Mouse (Mus musculus) forebrain, embryonic 16.5 days (tissue): ENCODE results near the gene Gucy1b2. TPM values are rescaled to one million over a fixed set of nuclear protein-coding genes. Genes with fewer than 3 reads are reported as not detected.

Experiments used
- ATAC-seq: fragments of 200-750 bp; cut with Nextera tagmentation; 2 replicates; pipeline ENCODE4 v1.8.0; 2017; ENCODE audit warnings: mild to moderate bottlenecking, moderate library complexity
- H3K27ac ChIP-seq: fragments of 300-500 bp; sonication (generic); 2 replicates; pipeline ENCODE4 v1.5.1; 2014; ENCODE audit warnings: low read length, control low read depth
- H3K27me3 ChIP-seq: fragments of 300-500 bp; sonication (generic); replicated peaks from 2 replicates; pipeline ENCODE4 v1.6.1; 2014; ENCODE audit warnings: low read length; ENCODE audit not compliant: control insufficient read depth, insufficient read depth
- H3K36me3 ChIP-seq: fragments of 300-500 bp; sonication (generic); 2 replicates; pipeline ENCODE4 v1.6.1; 2014; ENCODE audit not compliant: control insufficient read depth, insufficient read depth
- H3K4me1 ChIP-seq: fragments of 300-500 bp; sonication (generic); replicated peaks from 2 replicates; pipeline ENCODE4 v1.6.1; 2014; ENCODE audit warnings: low read length; ENCODE audit not compliant: control insufficient read depth, insufficient read depth
- H3K4me2 ChIP-seq: fragments of 300-500 bp; sonication (generic); 2 replicates; pipeline ENCODE4 v1.6.1; 2014; ENCODE audit warnings: mild to moderate bottlenecking, low read length, control low read depth
- H3K4me3 ChIP-seq: fragments of 300-500 bp; sonication (generic); replicated peaks from 2 replicates; pipeline ENCODE4 v1.5.1; 2014; ENCODE audit warnings: mild to moderate bottlenecking, low read length, control low read depth
- H3K9ac ChIP-seq: fragments of 300-500 bp; sonication (generic); replicated peaks from 2 replicates; pipeline ENCODE4 v1.6.1; 2014; ENCODE audit warnings: low read depth, low read length, control low read depth
- H3K9me3 ChIP-seq: fragments of 300-500 bp; sonication (generic); 2 replicates; pipeline ENCODE4 v1.6.1; 2016; ENCODE audit warnings: low read length; ENCODE audit not compliant: control insufficient read depth
- WGBS: fragments of 180-500 bp; shearing (Covaris S2); extraction: QIAGEN DNeasy Blood & Tissue Kit; methylation state at CpG from one replicate; pipeline ENCODE4 v1.1.7; 2014; 5-methylcytosine and 5-hydroxymethylcytosine counted together
- polyA plus RNA-seq: library from polyadenylated mRNA; unstranded; fragments of >200 nt; fragmentation: Nextera tagmentation; extraction: Ambion mirVana; gene quantifications from 2 replicates; pipeline ENCODE4 v1.2.1, GENCODE M21; 2015

Gene Gucy1b2
- polyA plus RNA-seq, 1 experiment from 2014 or later: 2.7 TPM

DNA sequence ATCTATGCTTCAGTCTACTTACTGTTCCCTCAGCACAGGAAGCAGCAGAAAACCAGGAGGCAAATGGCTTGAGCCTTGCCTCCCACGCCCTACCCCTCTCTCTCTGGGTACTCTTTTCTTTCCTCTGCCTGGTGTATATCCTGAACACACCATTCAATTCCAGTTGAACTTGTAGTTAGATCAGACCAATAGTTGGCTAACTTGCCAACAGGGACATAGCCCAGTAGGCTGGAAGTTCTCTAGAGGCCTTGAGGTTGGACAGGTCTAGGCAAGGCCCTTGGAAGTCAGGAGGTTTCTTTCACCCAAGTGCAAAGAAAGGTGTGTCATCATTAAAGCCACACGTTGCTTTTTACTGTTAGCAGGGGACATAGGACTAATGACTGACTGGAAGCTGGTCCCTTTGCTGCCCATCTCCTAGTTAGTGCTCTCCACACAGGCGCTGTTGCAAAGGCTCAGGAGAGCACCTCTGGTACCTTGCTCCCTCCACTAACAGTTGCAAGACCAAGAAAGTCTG lies 72.2 kb downstream of the Gucy1b2 start:
- no peak overlapping the region for H3K4me2 ChIP-seq
- H3K4me3 ChIP-seq: no peak overlapping the region
- no peaks in the 10 kb centered on the region for H3K27me3 ChIP-seq
- H3K9ac ChIP-seq: no peak overlapping the region
- ATAC-seq: no peak
- H3K4me1 ChIP-seq: peaks cover 5% of the 10 kb centered on the region
- H3K27ac ChIP-seq: no peak overlapping the region
- H3K9me3 ChIP-seq: peaks cover 3% of the 10 kb centered on the region; the same call in 1 of the 2 replicates
- H3K36me3 ChIP-seq: no peaks in the 10 kb centered on the region
- WGBS: 91% methylated on average over 3 of the region's 3 CpGs

GRCm38 (mm10) chr14:62383109-62383508 lies 73.0 kb downstream of the Gucy1b2 start:
- Histone ChIP-seq H3K27ac (no peak overlapping the region), H3K4me1 (no peaks in the 10 kb centered on the region), H3K36me3 (no peaks in the 10 kb centered on the region), H3K9me3 (peaks cover 3% of the 10 kb centered on the region; the same call in 1 of the 2 replicates), H3K9ac (no peak overlapping the region), H3K4me3 (no peak overlapping the region), H3K27me3 (no peaks in the 10 kb centered on the region), H3K4me2 (no peak overlapping the region)
- WGBS: 58% methylated on average over 3 of the region's 3 CpGs
- peak; percentile 72 for ATAC-seq

- Histone ChIP-seq H3K27me3 (no peaks in the 10 kb centered on the region), H3K4me3 (no peak overlapping the region), H3K4me1 (peaks cover 6% of the 10 kb centered on the region), H3K9ac (no peak overlapping the region), H3K27ac (no peak overlapping the region), H3K9me3 (no peaks in the 10 kb centered on the region; the same call in 1 of the 2 replicates), H3K36me3 (peaks cover 3% of the 10 kb centered on the region; the same call in 1 of the 2 replicates), H3K4me2 (no peak overlapping the region)
- WGBS: 64% methylated on average over 6 of the region's 6 CpGs
- ATAC-seq: no peak
These were observed 75.5 kb downstream of the Gucy1b2 start for GRCm38 (mm10) chr14:62380606-62381005.

GRCm38 (mm10) chr14:62379391-62379790 lies 76.7 kb downstream of the Gucy1b2 start:
- Histone ChIP-seq H3K9ac (no peak overlapping the region), H3K4me3 (no peak overlapping the region), H3K27ac (no peak overlapping the region), H3K9me3 (no peaks in the 10 kb centered on the region), H3K36me3 (peaks cover 3% of the 10 kb centered on the region; the same call in 1 of the 2 replicates), H3K4me1 (peaks cover 6% of the 10 kb centered on the region), H3K4me2 (no peak overlapping the region), H3K27me3 (no peaks in the 10 kb centered on the region)
- no peak for ATAC-seq
- WGBS: 98% methylated on average over 2 of the region's 2 CpGs

- Histone ChIP-seq H3K36me3 (peaks cover 3% of the 10 kb centered on the region; the same call in 1 of the 2 replicates), H3K4me2 (no peak overlapping the region), H3K27ac (peak overlapping the region; percentile 9; the same call in 1 of the 2 replicates), H3K9ac (no peak overlapping the region), H3K4me3 (no peak overlapping the region), H3K9me3 (no peaks in the 10 kb centered on the region), H3K4me1 (peaks cover 6% of the 10 kb centered on the region), H3K27me3 (no peaks in the 10 kb centered on the region)
- 79% methylated on average over 2 of the region's 2 CpGs for WGBS
- no peak for ATAC-seq
These were observed 80.0 kb downstream of the Gucy1b2 start for GRCm38 (mm10) chr14:62376115-62376514.

DNA sequence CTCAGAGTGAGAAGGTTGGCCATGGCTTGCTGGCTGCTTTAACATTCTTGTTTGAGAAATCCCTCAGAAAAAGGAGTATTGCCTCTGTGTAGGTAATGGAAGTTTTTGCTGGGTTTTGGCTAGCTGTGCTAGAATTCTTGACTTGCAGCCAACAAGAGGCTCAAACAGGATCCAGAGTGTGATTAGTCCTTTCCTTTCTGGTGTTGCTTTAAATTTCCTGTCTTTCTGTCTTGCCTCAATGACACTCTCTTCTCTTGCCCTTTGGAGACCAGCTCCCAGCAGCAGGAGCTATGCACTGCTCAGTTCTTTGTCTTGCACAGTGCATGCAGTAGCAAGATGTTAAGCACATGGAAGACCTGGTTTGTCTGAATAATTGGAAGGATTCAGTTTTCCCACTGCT lies 80.4 kb downstream of the Gucy1b2 start:
- Histone ChIP-seq H3K36me3 (peaks cover 3% of the 10 kb centered on the region; the same call in 1 of the 2 replicates), H3K9ac (no peak overlapping the region), H3K4me1 (peaks cover 6% of the 10 kb centered on the region), H3K9me3 (no peaks in the 10 kb centered on the region), H3K4me2 (no peak overlapping the region), H3K4me3 (no peak overlapping the region), H3K27me3 (no peaks in the 10 kb centered on the region), H3K27ac (peak overlapping the region; percentile 9; the same call in 1 of the 2 replicates)
- peak; percentile 45; the same call in 1 of the 2 replicates for ATAC-seq

DNA sequence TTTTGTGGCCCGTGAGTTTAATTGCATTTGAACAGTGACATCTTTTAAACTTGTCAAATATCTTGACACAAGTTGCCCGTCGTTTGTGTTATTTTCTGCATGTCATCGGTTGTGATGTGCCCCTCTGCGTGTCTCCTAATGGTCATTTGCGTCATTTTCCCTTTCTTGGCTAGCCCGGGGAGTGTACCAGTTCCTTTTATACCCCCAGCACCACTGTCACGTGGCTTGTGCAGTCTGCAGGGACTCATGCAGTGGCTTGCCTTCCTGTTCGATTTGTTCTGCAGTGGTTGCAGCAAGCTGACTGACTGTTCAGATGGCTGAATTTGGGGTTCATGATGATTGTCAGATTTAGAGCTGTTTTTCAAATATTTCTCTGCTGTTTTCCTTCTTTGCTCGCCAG lies 82.1 kb downstream of the Gucy1b2 start:
- 75% methylated on average over 10 of the region's 10 CpGs for WGBS
- Histone ChIP-seq H3K27me3 (no peaks in the 10 kb centered on the region), H3K4me3 (no peak overlapping the region), H3K36me3 (peaks cover 3% of the 10 kb centered on the region; the same call in 1 of the 2 replicates), H3K4me2 (no peak overlapping the region), H3K4me1 (peaks cover 6% of the 10 kb centered on the region), H3K9ac (no peak overlapping the region), H3K9me3 (no peaks in the 10 kb centered on the region), H3K27ac (no peak overlapping the region)
- ATAC-seq: no peak

GRCm38 (mm10) chr14:62370819-62371218 lies 85.3 kb downstream of the Gucy1b2 start:
- ATAC-seq: no peak
- 86% methylated on average over 6 of the region's 6 CpGs for WGBS
- no peaks in the 10 kb centered on the region for H3K9me3 ChIP-seq

GRCm38 (mm10) chr14:62363774-62364173 lies 92.3 kb downstream of the Gucy1b2 start:
- ATAC-seq: no peak
- H3K27me3 ChIP-seq: no peaks in the 10 kb centered on the region
- no peaks in the 10 kb centered on the region; the same call in none of the 2 replicates for H3K36me3 ChIP-seq
- no peak overlapping the region for H3K4me2 ChIP-seq
- H3K9ac ChIP-seq: no peak overlapping the region
- H3K9me3 ChIP-seq: no peaks in the 10 kb centered on the region
- H3K27ac ChIP-seq: no peak overlapping the region
- H3K4me1 ChIP-seq: no peaks in the 10 kb centered on the region
- 80% methylated on average over 2 of the region's 2 CpGs for WGBS
- H3K4me3 ChIP-seq: no peak overlapping the region

More at GRCm38 (mm10) chr14:62370819-62371218, 85.3 kb downstream of the Gucy1b2 start:
- Histone ChIP-seq H3K4me2 (no peak overlapping the region), H3K27me3 (no peaks in the 10 kb centered on the region), H3K4me3 (no peak overlapping the region), H3K27ac (no peak overlapping the region), H3K4me1 (peaks cover 3% of the 10 kb centered on the region), H3K36me3 (no peaks in the 10 kb centered on the region), H3K9ac (no peak overlapping the region)
